Mouse (Mus musculus): ENCODE results near the gene Luzp1.

GRCm38 (mm10) chr4:136559690-136560089, 90.1 kb downstream of the Luzp1 start:
- no peak for TF ChIP-seq JUND (IDR thresholded peaks at IDR 0.05; ENCODE audit: low read depth, low read length)
- no peak for TF ChIP-seq CTCF (IDR thresholded peaks at IDR 0.05 in 2 of 3, conservative IDR thresholded peaks at IDR 0.05 in 1 of 3; ENCODE audit: control insufficient read depth in 1 of 3, insufficient read depth in 1 of 3, low read depth in 2 of 3, low read length in 3 of 3, poor library complexity in 1 of 3, severe bottlenecking in 1 of 3)
- no peak for TF ChIP-seq POLR2A (IDR thresholded peaks at IDR 0.05; ENCODE audit: control insufficient read depth in 1 of 2, insufficient read depth in 1 of 2, low read depth in 1 of 2, low read length in 2 of 2, poor library complexity in 1 of 2)
- no peak for TF ChIP-seq MYB (IDR thresholded peaks at IDR 0.05; ENCODE audit: low read depth, low read length)
- no peak for TF ChIP-seq GATA1 (IDR thresholded peaks at IDR 0.05; ENCODE audit: low read depth, low read length)
- no peak for TF ChIP-seq TAL1 (IDR thresholded peaks at IDR 0.05; ENCODE audit: low read length)
- no peak for TF ChIP-seq UBTF (IDR thresholded peaks at IDR 0.05; ENCODE audit: borderline replicate concordance, insufficient read depth, low read depth, low read length)
- TF ChIP-seq SIN3A (IDR thresholded peaks at IDR 0.05; ENCODE audit: low read length): no peak
- no peak for TF ChIP-seq TCF12 (IDR thresholded peaks at IDR 0.05; ENCODE audit: low read depth, low read length)
- no peak for TF ChIP-seq EP300 (IDR thresholded peaks at IDR 0.05; ENCODE audit: low read depth in 1 of 2, low read length in 2 of 2)
- TF ChIP-seq CHD2 (IDR thresholded peaks at IDR 0.05; ENCODE audit: low read length): no peak
- TF ChIP-seq MYC (IDR thresholded peaks at IDR 0.05; ENCODE audit: low read depth, low read length): no peak
- no peak for TF ChIP-seq ZC3H11A (IDR thresholded peaks at IDR 0.05; ENCODE audit: low read depth, low read length)

All from MEL (cell line).